Mouse (Mus musculus) layer of hippocampus, adult 2 months (tissue): ENCODE results near the gene Gm815. TPM values are rescaled to one million over a fixed set of nuclear protein-coding genes. Genes with fewer than 3 reads are reported as not detected.

Source experiments
- DNase-seq, 2 experiments: peaks; one replicate each; pipeline ENCODE4 v3.0.0; 2022; ENCODE audit warnings: low spot score in 2 of 2
- H3K27ac ChIP-seq: fragments of 200-600 bp; 2 replicates; pipeline ENCODE4 v1.8.1; 2022
- H3K4me3 ChIP-seq: fragments of 200-600 bp; 2 replicates; pipeline ENCODE4 v1.8.1; 2022; ENCODE audit warnings: mild to moderate bottlenecking
- CTCF ChIP-seq: fragments of 200-600 bp; conservative IDR thresholded peaks from 2 replicates; pipeline ENCODE4 v1.8.1; 2022; ENCODE audit warnings: antibody characterized with exemption, mild to moderate bottlenecking, moderate library complexity
- total RNA-seq, 2 experiments: library from RNA; stranded (reverse); gene quantifications; 2 replicates each; pipeline ENCODE4 v1.2.3; 2021

Gm815 gene
- total RNA-seq, 2 experiments from 2014 or later = not detected

DNA sequence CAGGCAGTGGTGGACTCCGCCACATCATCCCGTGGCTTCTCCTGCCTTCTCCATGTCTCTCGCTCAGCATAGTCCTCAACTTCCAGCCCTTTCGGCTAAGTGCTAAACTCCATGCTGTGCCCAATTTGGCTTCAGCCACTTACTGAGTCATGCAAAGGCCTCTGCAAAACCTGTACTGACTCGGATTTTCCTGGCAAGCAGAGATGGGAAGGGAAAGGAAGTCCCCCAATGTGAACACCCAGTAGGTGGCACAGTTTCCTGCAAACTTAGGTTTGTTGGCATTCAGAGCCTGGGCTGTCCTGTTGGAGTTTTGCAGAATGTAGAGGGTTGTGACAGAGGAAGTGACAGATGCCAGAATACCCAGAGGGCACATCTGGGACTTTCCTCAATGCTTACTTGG is 7.2 kb downstream of the Gm815 start:
- Histone ChIP-seq H3K27ac (no peak overlapping the region), H3K4me3 (no peak overlapping the region)
- DNase-seq = no peak
- peak; percentile 55 for TF ChIP-seq CTCF

DNA sequence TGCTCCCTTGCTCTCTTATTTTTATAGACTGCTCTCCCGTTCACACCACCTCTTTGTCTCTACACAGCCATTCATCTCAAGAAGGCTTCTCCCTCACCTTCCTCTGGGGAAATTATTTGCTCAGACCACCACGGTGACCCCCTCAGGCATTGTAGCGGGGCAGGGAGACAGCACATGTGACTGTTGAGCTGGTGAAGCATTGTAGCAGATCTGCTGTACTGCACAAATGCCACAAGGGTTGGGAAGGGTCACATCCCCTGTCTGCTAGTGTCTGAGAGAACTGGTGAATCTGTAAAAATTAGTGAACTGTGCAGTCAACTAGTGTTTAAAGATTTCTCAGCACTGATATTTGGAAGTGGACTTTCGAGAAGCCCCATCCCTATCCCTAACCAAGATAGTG is 16.5 kb downstream of the Gm815 start:
- no peak for DNase-seq
- TF ChIP-seq CTCF = no peak
- Histone ChIP-seq H3K27ac (no peak overlapping the region), H3K4me3 (no peak overlapping the region)

DNA sequence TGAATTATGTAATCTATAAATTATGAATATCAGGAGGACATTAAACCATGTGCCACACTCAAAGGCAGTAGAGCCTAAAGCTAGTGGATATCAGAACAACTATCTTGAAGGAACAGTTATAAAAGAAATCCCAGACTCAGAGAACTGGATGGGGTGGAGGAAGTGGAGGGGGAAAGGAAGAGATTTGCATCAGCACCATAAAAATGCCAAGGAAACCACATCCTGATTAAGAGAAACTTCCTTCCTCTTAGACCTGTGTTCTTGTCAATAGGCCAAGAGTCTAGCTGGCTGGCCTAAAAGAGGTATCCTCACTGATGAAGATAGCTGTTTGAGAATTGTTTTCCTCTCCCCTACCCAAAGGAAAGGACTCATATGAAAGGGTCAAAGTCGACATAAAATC is 28.6 kb downstream of the Gm815 start:
- no peak for DNase-seq
- no peak overlapping the region for H3K27ac ChIP-seq
- no peak for TF ChIP-seq CTCF
- H3K4me3 ChIP-seq = no peak overlapping the region

DNA sequence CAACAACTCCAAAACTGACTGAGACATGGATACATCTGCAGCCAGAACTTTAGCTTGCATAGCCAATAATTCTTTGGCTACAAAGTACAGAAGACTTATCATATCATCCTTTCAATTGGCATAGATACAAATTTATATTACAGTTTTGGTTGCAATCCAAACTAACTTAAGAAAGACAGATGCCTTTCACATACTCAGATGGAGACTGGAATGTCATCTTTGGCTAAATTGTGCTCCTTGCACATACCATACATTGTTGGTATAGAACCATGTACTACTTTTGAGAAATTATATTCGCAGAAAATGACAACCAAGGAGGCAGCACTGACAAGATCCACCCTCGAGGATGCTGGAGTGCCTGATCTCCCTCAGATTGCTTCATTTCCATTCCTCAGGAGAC is 35.1 kb downstream of the Gm815 start:
- no peak for DNase-seq
- Histone ChIP-seq H3K27ac (no peak overlapping the region), H3K4me3 (no peak overlapping the region)
- TF ChIP-seq CTCF = no peak

DNA sequence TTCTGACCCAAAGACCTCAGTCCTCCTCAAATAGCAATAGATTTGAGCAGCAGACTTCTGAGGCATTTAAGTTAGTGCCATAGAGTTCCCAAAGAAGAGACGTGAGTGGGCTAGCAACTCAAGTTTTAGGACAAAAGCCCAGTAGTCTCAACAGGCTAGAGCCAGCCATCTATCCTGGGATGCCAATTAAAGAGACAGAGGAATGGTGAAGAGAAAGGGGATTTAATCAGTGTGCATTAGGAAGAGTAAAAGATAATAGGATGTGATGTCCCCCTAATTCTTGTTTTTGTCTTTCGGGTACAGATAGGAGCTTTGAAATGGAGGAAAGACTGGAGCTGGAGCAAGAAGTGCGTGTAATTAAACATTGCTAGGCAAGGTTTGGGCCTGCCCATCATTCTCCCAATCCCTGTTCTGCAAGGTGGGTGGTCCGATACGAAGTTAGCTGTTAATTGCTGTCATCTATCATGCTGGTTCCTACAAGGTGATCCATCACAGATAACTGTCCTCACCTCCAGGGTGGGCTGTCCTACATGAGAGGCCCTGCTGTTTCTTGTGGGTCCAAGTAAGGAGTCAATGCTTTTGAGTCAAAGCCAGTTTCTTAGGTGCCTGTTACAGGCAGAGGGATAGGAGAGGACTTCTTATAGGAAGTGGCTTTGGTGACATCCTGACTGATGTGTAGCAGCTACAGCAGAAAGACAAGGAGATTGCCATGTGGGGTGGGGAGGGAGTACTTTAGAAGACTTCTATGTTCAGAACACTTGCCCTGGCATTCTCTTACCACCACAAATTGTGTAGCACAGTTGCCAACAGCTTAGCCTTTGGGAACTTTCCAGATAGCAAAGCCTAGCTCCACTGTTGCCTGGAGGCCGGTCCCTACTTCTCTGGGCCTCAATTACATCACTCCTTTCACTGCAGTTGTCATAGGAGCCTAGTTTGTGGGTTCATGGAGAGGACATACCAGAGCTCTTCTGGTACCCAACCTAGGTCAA is 44.9 kb downstream of the Gm815 start:
- no peak overlapping the region for H3K4me3 ChIP-seq
- no peak for TF ChIP-seq CTCF
- DNase-seq = peak; percentile 14 to 36
- no peak overlapping the region for H3K27ac ChIP-seq

DNA sequence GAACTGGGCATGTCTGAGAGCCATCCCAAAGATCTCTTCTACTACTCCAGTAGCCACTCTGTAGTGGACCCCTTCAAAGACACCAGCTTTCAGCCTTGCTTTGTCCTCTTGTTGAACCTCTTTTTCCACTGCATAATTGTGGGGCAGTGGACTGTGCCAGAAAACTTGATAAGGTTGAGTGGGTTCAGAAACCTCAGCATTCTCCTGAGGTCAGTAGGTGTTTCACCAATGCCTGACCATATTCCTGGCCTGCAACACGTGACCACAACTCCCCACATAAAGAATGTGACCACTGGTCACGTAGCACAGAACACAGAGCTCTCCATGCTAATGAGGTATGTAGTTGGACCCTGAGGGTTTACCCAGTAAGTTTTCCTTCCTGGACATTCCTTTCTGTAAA is 48.5 kb downstream of the Gm815 start:
- no peak overlapping the region for H3K27ac ChIP-seq
- H3K4me3 ChIP-seq = no peak overlapping the region
- TF ChIP-seq CTCF = no peak
- no peak for DNase-seq
